Mouse (Mus musculus) ovary, postnatal 14 days (tissue): ENCODE measurements at regions not wholly inside any gene's neighbourhood (a gene's known extent, or its start where the extent isn't known, plus 50 kb on each side); places are given as distances from the start of the nearest gene placed in this dataset.

ENCODE experiments used
- DNase-seq: peaks from one replicate; pipeline ENCODE4 v3.0.0; 2022; ENCODE audit warnings: low spot score

- no peak for DNase-seq
Observed at GRCm38 (mm10) chr2:180404168-180404567, 51.9 kb upstream of the Slco4a1 start.

- DNase-seq: no peak
Observed at GRCm38 (mm10) chr2:180403621-180404020, 52.4 kb upstream of the Slco4a1 start.

GRCm38 (mm10) chr2:180402851-180403459 lies 53.1 kb upstream of the Slco4a1 start:
- no peak for DNase-seq

DNA sequence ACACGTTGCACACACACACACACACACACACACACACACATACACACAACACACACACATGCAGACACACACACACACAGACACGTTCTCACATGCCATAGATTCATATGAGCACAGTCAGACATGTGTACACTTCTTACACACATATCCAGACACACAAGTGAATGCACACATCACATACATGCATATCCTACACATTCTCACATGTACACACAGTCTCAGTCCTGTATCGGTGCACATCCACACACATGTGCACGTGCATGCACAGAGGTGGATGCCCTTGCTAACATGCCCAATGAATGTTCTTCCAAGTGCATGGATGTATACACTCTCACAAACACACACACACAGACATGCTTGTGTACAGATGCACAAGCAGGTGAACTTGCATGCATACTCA lies 53.6 kb upstream of the Slco4a1 start:
- no peak for DNase-seq

- no peak for DNase-seq
Observed at GRCm38 (mm10) chr2:180401409-180402391, 54.3 kb upstream of the Slco4a1 start.

GRCm38 (mm10) chr2:180400514-180401019 lies 55.5 kb upstream of the Slco4a1 start:
- no peak for DNase-seq

DNA sequence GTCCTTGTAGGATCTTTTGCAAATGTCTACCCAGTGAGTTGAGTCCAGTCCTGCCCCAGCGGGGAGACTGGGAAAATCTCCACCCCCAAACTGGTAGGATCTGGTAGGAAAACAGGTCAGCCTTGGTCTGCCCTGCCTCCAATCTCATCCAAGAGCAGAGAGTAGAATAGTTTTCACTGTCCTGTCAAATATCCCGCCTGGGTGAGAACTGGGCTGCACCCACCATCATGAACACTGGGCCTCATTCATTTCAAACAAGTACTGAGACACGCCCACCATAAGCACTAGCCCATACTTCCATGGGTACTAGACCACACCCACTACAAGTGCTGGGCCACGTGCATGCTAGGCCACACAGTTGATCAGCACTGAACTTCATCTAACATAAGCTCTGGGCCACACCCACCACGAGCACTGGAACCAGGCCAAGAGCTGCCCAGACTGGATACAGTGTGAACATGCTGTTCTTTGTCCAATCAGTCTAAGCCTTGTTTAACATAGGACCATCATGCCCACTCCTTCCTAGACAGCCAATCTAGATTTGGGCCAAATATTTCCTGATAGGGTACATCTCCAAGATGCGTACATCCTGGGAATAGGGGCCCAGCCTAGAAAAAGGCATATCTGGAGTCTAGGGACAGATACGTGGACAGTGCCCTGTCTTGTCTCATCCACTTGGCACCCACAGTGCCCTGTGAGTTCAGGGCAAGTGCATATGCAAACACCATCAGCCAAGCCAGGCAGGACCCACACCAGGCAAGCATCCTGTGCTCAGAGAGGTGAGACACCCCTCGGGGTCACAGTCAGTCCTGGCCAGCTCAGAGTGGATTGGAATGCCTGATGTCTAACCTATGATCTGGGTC lies 56.2 kb upstream of the Slco4a1 start:
- no peak for DNase-seq

DNA sequence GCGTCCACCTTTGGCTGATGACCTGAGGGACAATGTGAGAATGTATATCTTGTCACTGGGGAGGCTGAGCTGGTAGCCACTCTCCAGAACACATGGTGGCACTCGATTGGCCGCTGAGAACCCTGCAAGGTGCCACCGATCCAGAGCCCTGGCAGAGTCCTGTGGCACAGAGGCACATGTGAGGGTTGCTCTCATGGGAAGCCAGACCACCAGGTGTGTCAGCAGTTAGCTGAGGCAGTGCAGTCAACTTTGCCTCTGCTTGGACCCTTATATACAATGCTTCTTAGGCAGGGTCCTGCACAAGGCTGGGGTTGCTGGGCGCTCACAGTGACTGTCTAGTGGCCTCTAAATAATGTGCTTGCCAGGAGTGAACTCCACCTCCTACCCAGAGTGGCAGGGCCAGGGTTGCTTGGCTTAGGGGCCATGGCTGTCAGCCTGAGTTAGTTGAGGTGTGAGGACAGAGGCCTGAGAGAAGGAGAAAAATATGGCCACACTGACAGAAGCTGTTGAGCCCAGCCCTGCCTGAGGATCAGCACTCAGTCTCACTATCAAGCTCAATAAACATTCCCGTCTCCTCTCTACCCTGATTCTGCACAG lies 57.1 kb upstream of the Slco4a1 start:
- no peak for DNase-seq

GRCm38 (mm10) chr2:180398481-180398754 lies 57.6 kb upstream of the Slco4a1 start:
- no peak for DNase-seq

GRCm38 (mm10) chr2:180397723-180398480 lies 58.1 kb upstream of the Slco4a1 start:
- DNase-seq: no peak

DNA sequence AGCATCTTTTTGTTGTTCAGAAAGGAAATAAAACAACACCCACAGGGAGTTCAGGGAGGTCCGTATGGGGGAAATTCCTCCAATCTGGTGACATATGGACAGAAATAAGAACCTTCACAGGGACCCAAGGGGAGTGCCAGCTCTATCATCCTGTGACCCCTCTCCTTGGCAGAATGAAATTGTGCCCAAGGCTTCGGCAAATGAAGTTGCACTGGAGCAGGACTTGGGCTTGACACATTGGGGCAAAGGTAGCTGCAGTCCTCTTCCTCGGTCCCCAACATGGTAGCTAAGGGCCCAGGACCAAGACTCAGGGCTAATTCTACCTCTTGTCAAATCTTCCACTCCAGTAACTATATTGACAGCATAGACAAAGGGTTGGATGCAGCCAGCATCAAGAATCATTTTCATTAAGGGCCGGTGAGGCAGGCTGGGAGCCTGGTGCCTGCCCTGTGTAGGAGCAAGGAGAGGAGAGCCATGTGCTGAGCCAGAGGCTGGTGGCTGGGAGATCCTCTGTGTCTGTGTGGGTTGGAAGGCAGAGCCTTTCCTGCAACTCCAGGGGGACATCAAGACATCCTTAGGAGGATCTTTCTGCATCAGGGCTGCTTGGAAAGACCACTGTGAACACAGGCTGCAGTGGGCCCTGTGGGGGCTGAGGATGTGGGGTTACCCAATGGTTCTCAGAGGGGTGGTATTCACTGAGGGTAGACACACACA lies 59.2 kb upstream of the Slco4a1 start:
- DNase-seq: no peak

DNA sequence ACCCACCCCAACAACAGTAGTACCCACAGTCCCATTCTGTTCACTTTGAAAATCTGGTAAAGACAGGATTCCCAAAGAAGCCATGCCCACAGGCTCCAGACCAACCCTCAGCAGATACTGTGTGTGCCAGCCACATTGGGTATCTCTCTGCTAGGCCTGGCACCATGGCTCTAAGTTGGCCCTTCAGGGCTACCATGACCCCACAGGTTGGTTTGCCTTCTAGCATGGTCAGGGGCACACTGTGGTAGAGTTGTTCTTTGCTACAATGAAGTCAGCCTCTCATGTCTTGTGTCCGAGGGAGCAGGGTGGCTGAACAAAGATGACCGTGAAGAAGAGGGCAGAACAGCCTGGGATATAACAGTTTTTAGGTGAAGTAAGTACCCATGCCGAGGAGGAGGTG lies 59.8 kb upstream of the Slco4a1 start:
- DNase-seq: no peak

- no peak for DNase-seq
Observed at GRCm38 (mm10) chr2:180395279-180396034, 60.6 kb upstream of the Slco4a1 start.

GRCm38 (mm10) chr2:180392846-180393700 lies 58.6 kb upstream of the Gata5 start:
- DNase-seq: no peak

DNA sequence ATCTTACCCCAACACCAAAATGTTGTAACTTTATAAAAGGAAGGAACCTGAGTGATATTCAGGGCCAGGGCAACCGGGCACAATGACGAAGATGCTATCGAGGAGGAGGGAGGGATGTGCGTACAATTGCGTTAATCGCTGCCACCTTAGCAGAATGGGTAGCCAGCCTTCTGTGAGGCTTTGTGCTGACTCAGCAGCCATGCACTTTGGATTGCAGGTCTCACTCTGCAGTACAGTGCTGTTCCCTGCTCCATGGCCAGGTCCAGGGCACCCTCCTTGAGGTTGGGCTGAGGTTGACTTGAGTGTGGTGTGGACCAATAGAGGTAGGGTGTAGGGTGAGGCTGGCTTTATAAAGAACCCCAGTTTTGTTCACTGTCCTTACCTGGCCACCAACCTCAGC lies 57.8 kb upstream of the Gata5 start:
- no peak for DNase-seq

DNA sequence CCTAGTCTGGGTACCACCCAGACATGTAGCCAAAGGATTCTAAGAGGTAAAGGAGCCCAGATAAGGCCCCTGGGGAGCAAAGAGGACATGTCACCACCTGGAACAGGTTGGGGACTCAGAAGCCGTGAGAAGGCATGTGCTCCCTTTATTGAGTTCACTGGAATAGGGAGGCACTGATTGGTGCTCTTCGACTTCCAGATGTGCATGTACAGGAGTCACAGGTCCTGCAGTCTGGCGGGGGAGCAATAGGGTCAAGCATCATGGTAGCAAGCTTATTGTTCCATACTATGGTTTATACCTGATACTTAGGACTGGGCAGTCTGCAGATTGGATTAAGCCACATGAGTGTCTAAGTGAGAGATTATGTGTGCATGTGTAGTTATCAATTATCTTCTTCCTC lies 56.9 kb upstream of the Gata5 start:
- no peak for DNase-seq

GRCm38 (mm10) chr2:180390216-180390996 lies 55.9 kb upstream of the Gata5 start:
- DNase-seq: no peak

GRCm38 (mm10) chr2:180389486-180389885 lies 55.0 kb upstream of the Gata5 start:
- DNase-seq: no peak
